Mouse (Mus musculus) cortical plate, adult 2 months (tissue): ENCODE results near the gene Zrsr1. TPM values are rescaled to one million over a fixed set of nuclear protein-coding genes. Genes with fewer than 3 reads are reported as not detected.

Source experiments
- H3K27ac ChIP-seq: fragments of 200-500 bp; 2 replicates; pipeline ENCODE4 v1.5.1; 2012; ENCODE audit warnings: low read length, control low read depth, inconsistent platforms; ENCODE audit not compliant: insufficient read depth
- H3K4me1 ChIP-seq: fragments of 200-500 bp; 2 replicates; pipeline ENCODE4 v1.6.1; 2011; ENCODE audit warnings: low read length; ENCODE audit not compliant: control insufficient read depth, insufficient read depth
- H3K4me3 ChIP-seq: fragments of 200-500 bp; 2 replicates; pipeline ENCODE4 v1.5.1; 2011; ENCODE audit warnings: mild to moderate bottlenecking, low read length, control low read depth; ENCODE audit not compliant: insufficient read depth
- CTCF ChIP-seq: fragments of 200-500 bp; IDR thresholded peaks from 2 replicates; pipeline ENCODE4 v1.5.1; 2011; ENCODE audit warnings: mild to moderate bottlenecking, control low read depth, low read length; ENCODE audit not compliant: insufficient read depth; ENCODE audit errors: extremely low read depth
- POLR2A ChIP-seq: fragments of 200-500 bp; IDR thresholded peaks from 2 replicates; pipeline ENCODE4 v1.6.1; 2011; ENCODE audit warnings: mild to moderate bottlenecking, low read length, control low read depth; ENCODE audit not compliant: insufficient read depth; ENCODE audit errors: extremely low read depth
- polyA plus RNA-seq: library from polyadenylated mRNA; depleted of rRNA; stranded (reverse); fragments of >200 nt; gene quantifications from 2 replicates; pipeline ENCODE4 v1.2.3, GENCODE M21; 2012

Zrsr1 gene
- polyA plus RNA-seq, 1 experiment, result 54.6 TPM

DNA sequence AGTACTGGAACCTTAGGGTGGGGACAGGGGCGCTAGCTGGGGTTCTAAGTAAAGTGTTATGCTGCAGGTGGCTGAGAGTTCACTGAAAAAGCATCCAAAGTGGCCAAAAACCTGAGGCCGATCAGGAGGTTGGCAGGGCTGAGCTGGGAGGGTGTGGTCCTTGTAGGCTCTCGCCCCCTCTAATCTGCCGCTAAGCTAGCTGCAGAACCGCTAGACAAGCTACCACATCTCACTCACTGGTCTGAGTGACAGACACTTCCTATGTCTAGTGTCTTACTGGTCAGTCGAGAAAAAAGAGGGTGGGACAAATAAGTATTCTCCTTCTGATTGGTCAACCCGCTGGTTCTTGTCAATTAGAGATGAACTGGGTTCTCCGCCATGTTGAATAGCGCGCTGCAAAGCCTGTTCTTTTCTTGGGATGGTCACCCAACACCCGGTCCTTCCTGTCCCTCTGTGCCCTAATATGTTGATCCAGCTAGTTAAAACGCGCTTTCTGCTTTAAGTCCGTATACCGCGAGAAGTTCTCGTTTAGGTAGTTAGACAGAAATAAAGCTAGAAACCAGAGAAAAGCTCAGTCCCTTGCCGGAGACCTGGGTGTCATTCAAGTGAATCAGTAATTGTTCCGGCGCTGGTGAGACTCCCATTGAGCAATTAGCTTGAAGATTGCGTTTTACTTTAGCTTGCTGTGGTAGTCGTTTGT lies 35.8 kb downstream of the Zrsr1 start, which contains the start of gene Fam161a:
Fam161a (plus strand) TSS at position 51 of the 700 bp plus-strand sequence.
- Histone ChIP-seq H3K4me3 (peak within 1 kb of the TSS; percentile 86), H3K4me1 (no peaks in the 10 kb centered on the region), H3K27ac (peak within 1 kb of the TSS; percentile 82)
- TF ChIP-seq POLR2A (0 out of 2 replicates have a peak, but pooled peaks have one; percentile 63), CTCF (no peak)

DNA sequence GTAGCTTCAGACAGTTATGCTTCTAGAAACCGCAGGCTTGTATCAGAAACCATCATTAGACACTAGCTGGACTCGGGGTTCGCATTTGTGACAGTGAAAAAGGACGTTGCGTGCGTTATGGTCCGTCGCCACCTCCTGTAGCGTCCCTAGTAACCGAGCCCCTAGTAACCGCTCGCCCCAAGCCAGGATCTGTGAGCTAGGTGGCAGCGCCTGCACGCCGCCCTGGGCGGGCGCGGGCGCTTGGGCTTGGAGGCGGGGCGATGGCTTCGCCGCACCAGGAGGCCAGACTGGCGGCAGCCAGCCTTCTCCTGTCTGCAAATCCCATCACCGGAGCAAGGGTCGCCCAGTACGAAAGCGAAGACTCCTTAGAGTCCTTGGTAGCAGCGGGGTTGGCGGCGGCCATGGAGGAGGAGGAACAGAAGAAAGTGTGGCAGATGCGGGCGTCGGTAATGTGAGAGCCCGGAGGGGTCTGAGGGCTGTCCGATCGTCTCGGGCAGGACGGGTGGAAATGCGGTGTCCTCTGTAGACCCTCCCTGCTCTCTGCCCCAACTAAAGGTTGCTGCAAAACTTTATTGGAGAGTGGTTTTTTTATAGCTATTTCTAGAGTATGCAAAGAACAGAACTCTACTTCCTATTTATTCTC lies 36.5 kb downstream of the Zrsr1 start:
- TF ChIP-seq POLR2A, result peak; percentile 72
- TF ChIP-seq CTCF, result no peak
- Histone ChIP-seq H3K4me1 (no peaks in the 10 kb centered on the region), H3K27ac (peak overlapping the region; percentile 82), H3K4me3 (peak overlapping the region; percentile 86)

DNA sequence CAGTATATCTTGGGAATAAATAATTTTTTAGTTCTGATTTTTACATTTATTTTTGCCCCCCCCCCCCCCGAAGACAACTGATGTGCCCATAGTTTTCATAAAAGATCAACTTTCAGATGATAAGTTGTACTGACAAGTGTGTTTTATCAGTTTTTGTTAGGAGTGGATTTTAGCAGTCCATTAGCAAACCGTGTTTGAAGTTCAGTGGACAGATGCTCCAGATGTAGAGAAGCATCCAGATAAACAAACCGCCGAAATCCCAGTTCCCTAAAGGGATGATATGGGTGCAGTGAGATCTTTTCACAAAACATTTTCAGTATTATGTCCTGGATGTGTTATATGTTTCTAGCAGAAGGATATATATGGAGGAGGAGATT lies 37.0 kb downstream of the Zrsr1 start:
- no peak overlapping the region for H3K27ac ChIP-seq
- H3K4me1 ChIP-seq, result no peaks in the 10 kb centered on the region
- TF ChIP-seq CTCF (no peak), POLR2A (no peak)
- peak overlapping the region; percentile 86; the same call in 1 of the 2 replicates for H3K4me3 ChIP-seq

DNA sequence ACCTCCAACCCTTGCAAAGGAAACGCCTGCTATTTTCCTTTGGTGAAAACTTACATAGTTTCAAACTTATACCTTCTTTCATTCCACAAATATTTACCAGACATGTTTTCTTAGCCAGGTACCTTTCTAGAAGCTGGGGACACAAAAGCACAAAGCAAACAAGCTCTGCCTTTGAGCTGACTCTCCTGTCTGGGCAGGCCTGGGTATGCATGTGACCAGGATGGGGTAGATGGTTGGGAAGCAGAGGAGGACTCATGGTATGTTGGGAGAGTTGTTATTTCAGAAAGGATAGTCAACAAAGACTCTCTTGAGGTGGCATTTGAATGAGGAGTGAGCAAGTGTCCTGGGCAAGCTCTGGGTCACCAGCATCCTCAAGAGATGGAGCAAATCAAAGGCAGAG lies 41.3 kb downstream of the Zrsr1 start:
- no peak overlapping the region for H3K4me3 ChIP-seq
- no peak overlapping the region for H3K27ac ChIP-seq
- TF ChIP-seq POLR2A, result no peak

DNA sequence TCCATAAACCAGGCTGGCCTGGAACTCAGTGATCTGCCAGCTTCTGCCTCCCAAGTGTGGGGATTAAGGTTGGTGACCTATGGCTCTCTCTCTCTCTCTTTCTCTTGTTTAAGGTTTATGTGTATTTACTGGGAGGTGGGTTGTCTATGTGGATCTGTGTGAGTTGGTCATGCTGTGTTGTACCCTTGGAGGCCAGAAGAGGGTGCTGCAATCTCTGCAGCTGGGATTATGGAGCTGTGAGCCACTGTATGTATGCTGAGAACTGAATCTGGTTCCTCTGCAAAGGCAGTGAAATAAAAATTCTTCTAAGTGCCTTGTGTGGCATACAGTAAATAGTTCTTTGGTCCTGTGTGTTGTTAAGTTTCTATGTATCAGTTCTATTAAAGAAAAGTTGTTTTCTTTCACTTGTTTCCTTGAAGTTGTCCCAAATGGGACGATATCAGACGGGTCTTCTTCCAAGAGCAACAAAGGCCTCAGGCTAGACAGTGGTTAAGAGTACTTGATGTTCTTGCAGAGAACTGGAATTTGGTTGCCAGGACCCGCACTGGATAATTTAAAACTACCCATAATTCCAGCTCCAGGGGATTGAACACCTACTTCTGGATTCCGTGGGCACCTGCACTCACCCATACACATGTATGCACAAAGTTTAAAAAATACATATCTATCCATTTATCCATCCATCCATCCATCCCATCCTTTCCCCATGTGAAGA lies 41.9 kb downstream of the Zrsr1 start:
- Histone ChIP-seq H3K27ac (no peak overlapping the region), H3K4me3 (no peak overlapping the region), H3K4me1 (no peaks in the 10 kb centered on the region)
- TF ChIP-seq POLR2A, result no peak
- TF ChIP-seq CTCF, result peak; percentile 12; the same call in 1 of the 2 replicates

More for the DNA sequence above, 41.3 kb downstream of the Zrsr1 start:
- no peaks in the 10 kb centered on the region for H3K4me1 ChIP-seq

DNA sequence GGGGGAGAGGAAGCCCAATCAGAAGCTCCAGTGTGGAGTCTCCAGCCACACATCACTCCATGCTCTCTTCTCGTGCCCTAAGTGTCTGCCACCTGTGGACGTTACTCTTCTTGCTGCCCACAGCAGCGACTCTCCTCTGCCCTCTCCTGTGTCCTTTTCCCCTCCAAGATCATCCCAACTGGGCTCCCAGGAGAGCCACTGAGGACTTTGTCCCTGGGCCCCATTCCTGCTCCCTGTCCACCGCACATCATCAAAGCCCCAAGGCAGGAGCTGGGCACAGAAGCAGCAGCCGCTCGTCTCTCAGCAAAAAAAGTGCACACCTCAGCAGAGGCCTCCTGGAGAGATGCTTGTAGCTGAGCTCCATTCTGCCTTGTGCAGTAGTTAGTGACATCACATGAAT lies 43.2 kb downstream of the Zrsr1 start:
- H3K4me3 ChIP-seq, result no peak overlapping the region
- TF ChIP-seq POLR2A, result no peak
- no peak for TF ChIP-seq CTCF
- H3K4me1 ChIP-seq, result no peaks in the 10 kb centered on the region
- no peak overlapping the region for H3K27ac ChIP-seq

DNA sequence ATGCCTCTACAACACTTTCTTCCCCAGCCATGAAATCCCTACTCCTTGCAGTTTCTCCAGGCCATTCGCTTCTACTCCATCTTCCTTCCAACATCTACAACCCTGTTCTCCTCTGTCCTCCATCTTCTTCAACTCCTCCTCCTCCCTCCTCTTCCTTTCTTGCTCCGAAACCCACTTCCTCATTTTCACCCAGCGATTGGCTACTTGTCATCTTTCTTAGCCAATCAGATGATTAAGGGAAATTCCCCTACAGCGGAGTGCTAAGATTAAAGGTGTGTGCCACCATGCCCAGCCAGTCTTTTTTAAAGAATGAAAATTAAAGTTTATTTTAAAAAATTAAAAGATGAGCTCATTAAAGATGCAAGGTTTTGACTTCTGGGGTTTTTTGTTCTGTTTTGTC lies 46.1 kb downstream of the Zrsr1 start:
- TF ChIP-seq POLR2A (no peak), CTCF (no peak)
- H3K4me3 ChIP-seq, result no peak overlapping the region
- H3K27ac ChIP-seq, result no peak overlapping the region
- no peaks in the 10 kb centered on the region for H3K4me1 ChIP-seq

DNA sequence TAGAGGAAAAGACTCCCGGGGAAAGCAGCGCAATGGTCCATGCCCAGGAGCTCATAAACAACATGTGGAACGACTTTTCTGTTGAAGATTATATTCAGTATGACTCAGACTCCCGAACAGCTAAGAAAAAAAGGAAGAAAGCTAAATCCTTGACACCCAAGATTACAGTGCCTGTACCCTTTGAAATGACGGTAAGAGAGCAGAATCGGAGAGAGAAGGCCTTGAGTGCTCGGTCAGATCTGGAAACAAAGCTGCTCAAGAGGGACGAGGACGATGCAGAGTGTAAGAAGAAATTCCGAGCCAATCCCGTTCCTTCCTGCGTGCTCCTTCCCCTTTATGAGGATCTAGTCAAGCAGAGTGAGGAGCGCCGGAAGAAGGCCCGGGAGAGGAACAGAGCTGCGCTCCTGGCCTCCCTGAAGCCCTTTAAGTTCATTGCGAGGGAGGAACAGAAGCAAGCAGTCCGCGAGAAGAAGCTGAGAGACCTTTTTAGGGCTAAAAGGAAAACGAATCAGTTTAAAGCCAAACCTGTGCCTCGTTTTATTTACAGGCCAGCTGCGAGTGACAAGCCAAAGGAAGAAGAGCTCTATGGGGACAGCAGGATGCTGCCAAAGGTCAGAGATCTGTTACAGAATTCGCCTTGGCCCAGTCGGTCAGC lies 48.4 kb downstream of the Zrsr1 start:
- TF ChIP-seq CTCF, result no peak
- TF ChIP-seq POLR2A, result no peak
- no peak overlapping the region for H3K27ac ChIP-seq
- no peak overlapping the region for H3K4me3 ChIP-seq
- H3K4me1 ChIP-seq, result no peaks in the 10 kb centered on the region

DNA sequence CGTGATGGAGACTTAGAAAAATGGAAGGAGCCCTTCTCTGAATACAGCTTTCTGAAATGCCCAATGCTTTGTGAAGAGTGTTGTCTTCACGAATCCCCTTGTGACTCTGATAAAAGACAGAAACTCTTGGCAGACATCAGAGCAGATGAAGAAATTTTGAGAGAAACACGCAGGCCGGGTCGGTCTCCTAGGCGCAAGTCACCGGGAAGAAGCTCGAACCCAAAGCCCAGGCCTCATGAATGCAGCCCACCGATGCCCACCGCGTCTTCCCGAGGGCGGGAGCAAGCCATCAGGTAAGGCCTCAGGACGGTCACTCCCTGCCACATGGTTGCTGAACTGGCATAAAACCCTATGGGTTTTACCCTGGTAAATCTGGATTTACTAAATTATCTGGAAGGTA lies 49.0 kb downstream of the Zrsr1 start:
- TF ChIP-seq CTCF, result no peak
- TF ChIP-seq POLR2A, result no peak
- Histone ChIP-seq H3K27ac (no peak overlapping the region), H3K4me1 (no peaks in the 10 kb centered on the region), H3K4me3 (no peak overlapping the region)
